Mouse (Mus musculus) midbrain, embryonic 14.5 days (tissue): ENCODE measurements around the gene Pias3. TPM values are rescaled to one million over a fixed set of nuclear protein-coding genes. Genes with fewer than 3 reads are reported as not detected.
"Not testable (repeated sequence)": the region's sequence is repeated elsewhere in the genome, so short reads cannot be mapped to it uniquely, and the experiment has no call there.

Experiments
- ATAC-seq: fragments of 200-750 bp; cut with Nextera tagmentation; 2 replicates; pipeline ENCODE4 v1.8.0; 2017; ENCODE audit warnings: moderate number of reproducible peaks, moderate library complexity; ENCODE audit not compliant: low FRiP score, low TSS enrichment
- DNase-seq: peaks from one replicate; pipeline ENCODE4 v3.0.0-alpha.2; 2015
- H3K27ac ChIP-seq: fragments of 300-500 bp; sonication (generic); replicated peaks from 2 replicates; pipeline ENCODE4 v1.5.1; 2014; ENCODE audit warnings: mild to moderate bottlenecking, low read depth, low read length, moderate library complexity
- H3K27me3 ChIP-seq: fragments of 300-500 bp; sonication (generic); 2 replicates; pipeline ENCODE4 v1.6.1; 2014; ENCODE audit warnings: low read length, control low read depth, mixed read lengths; ENCODE audit not compliant: control insufficient read depth, insufficient read depth
- H3K36me3 ChIP-seq: fragments of 300-500 bp; sonication (generic); 2 replicates; pipeline ENCODE4 v1.6.1; 2014; ENCODE audit warnings: low read length, control low read depth; ENCODE audit not compliant: control insufficient read depth, insufficient read depth
- H3K4me1 ChIP-seq: fragments of 300-500 bp; sonication (generic); 2 replicates; pipeline ENCODE4 v1.6.1; 2014; ENCODE audit warnings: mild to moderate bottlenecking, antibody characterized with exemption, low read length, control low read depth; ENCODE audit not compliant: control insufficient read depth, insufficient read depth
- H3K4me2 ChIP-seq: fragments of 300-500 bp; sonication (generic); 2 replicates; pipeline ENCODE4 v1.6.1; 2014; ENCODE audit warnings: mild to moderate bottlenecking, low read length, moderate library complexity
- H3K4me3 ChIP-seq: fragments of 300-500 bp; sonication (generic); replicated peaks from 2 replicates; pipeline ENCODE4 v1.5.1; 2014; ENCODE audit warnings: low read depth, low read length
- H3K9ac ChIP-seq: fragments of 300-500 bp; sonication (generic); replicated peaks from 2 replicates; pipeline ENCODE4 v1.6.1; 2014; ENCODE audit warnings: mild to moderate bottlenecking, low read length, moderate library complexity
- H3K9me3 ChIP-seq: fragments of 300-500 bp; sonication (generic); 2 replicates; pipeline ENCODE4 v1.6.1; 2016; ENCODE audit warnings: low read length, control low read depth, mixed read lengths; ENCODE audit not compliant: control insufficient read depth
- WGBS: fragments of 180-500 bp; shearing (Covaris S2); extraction: QIAGEN DNeasy Blood & Tissue Kit; methylation state at CpG from one replicate; pipeline ENCODE4 v1.1.7; 2014; 5-methylcytosine and 5-hydroxymethylcytosine counted together
- polyA plus RNA-seq: library from polyadenylated mRNA; unstranded; fragments of >200 nt; fragmentation: Nextera tagmentation; extraction: Ambion mirVana; gene quantifications from 2 replicates; pipeline ENCODE4 v1.2.1, GENCODE M21; 2014

The Pias3 gene
- polyA plus RNA-seq, result 25.5 and 26.3 TPM in 2 replicates

DNA sequence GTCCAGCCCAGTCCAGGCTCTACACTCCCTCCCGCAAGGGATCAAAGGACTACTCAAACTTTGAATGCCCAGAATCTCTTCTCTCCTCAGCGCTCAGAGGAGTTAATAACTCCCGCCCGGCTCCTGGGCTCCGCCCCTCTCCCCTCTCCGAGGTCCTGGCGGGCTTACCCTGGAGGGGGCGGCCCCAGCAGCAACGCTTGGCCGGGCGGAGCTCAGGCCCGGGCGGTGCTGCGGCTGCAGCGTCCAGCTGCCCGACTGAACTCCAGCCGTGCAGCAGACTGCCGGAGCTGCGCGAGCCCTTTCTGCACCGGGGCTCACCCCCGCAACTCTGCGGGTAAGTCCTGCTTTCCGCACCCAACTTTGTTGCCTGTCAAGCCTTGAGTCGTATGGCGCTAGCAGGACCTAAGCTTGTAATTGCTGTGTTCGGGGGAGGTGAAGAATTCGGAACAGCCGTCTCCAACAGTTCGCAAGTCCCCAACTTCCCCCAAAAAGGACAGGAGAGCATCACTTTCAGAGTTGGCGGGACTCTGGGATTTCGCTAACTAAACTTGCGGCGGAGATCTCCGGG lies at the start of gene Pias3:
Gene Pias3 (plus strand): TSS at position 187 of the 568 bp plus-strand sequence.
- Histone ChIP-seq H3K27ac (peak within 1 kb of the TSS; percentile 91), H3K9me3 (no peaks in the 10 kb centered on the region), H3K4me1 (peaks cover 11% of the 10 kb centered on the region), H3K4me3 (peak within 1 kb of the TSS; percentile 80), H3K4me2 (peak within 1 kb of the TSS; percentile 73), H3K36me3 (peaks cover 11% of the 10 kb centered on the region; the same call in 1 of the 2 replicates), H3K9ac (peak within 1 kb of the TSS; percentile 80), H3K27me3 (no peaks in the 10 kb centered on the region)
- ATAC-seq (peak; percentile 62; the same call in 1 of the 2 replicates), DNase-seq (peak; percentile 77)
- WGBS, result under 1% methylated on average over 35 of the region's 35 CpGs

DNA sequence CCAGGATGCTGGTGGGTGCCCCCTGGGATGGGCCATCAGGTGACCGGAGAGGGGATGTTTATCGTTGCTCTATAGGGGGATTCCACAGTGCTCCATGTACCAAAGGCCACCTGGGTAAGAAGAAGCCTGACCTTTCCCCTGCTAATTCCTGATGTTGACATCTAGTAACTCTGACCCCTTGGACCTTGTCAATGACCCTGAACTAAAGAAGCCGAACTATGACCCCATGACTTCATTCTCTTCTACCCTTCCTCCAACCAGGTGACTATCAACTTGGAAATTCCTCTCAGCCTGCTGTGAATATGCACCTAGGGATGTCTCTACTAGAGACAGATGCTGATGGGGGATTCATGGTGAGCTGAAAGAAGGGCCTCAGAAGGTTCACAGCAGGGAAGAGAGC lies 48.8 kb upstream of the Pias3 start:
- H3K36me3 ChIP-seq, result peaks cover 21% of the 10 kb centered on the region
- no peak for DNase-seq
- 79% methylated on average over 3 of the region's 3 CpGs for WGBS
- no peaks in the 10 kb centered on the region for H3K27me3 ChIP-seq
- H3K9ac ChIP-seq, result no peak overlapping the region
- H3K9me3 ChIP-seq, result no peaks in the 10 kb centered on the region
- no peak overlapping the region for H3K27ac ChIP-seq
- no peak for ATAC-seq
- H3K4me2 ChIP-seq, result no peak overlapping the region
- no peaks in the 10 kb centered on the region for H3K4me1 ChIP-seq
- no peak overlapping the region for H3K4me3 ChIP-seq

DNA sequence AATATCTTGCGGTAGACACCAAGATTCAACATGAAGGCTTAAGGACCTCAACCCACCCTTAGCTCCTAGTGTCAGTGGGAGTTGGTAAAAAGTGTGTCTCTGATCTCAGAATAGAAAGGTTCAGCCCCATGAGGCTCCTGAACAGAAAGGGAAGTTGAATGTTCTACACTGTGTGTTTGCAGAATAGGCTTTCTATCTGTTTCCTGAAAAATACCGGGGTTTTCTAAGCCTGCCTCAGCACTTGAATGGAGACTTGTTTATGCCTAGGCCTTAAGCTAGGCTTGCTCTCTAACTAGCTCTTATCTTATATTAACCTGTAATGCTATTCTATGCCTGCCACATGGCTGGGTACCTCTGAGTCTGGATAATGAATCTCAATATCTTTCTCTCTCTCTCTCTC lies 35.3 kb upstream of the Pias3 start:
- Histone ChIP-seq H3K4me2 (no peak overlapping the region), H3K9ac (no peak overlapping the region)

DNA sequence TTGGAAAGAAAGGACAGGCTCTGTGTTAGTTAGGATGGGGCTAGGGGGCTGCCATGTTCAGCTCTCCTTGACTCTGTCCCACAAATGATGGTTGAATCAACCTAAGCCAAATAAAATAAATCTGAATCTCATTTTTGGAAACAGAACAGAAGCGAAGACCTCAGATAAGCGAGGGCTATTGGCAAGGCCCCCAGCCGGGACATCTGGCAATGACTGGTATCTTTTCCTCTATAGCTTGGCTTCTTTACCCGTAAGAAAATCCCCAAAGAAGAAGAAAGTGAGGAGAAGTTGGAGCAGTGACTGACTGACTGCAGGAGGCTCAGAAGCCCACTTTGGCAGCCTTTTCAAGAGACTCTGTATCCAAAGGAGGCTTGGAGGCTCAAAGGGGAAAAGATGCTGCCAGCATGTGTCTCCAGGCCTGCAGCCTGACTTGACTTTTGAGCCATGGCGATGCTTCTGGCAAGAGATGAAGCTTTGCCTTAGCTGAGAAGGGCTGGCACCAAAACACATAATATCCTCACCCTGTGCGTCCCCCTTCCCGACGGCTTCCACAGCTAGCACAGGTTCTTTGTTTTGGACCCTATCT lies 33.4 kb upstream of the Pias3 start:
- H3K9me3 ChIP-seq, result no peaks in the 10 kb centered on the region
- peak; percentile 29 for DNase-seq
- H3K4me1 ChIP-seq, result no peaks in the 10 kb centered on the region; the same call in 1 of the 2 replicates
- H3K4me2 ChIP-seq, result peak overlapping the region; percentile 59
- no peaks in the 10 kb centered on the region for H3K27me3 ChIP-seq
- H3K9ac ChIP-seq, result peak overlapping the region; percentile 42; the same call in 1 of the 2 replicates
- no peak for ATAC-seq
- H3K4me3 ChIP-seq, result peak overlapping the region; percentile 32
- 57% methylated on average over 8 of the region's 8 CpGs for WGBS
- no peaks in the 10 kb centered on the region for H3K36me3 ChIP-seq
- H3K27ac ChIP-seq, result peak overlapping the region; percentile 16

More for the DNA sequence above, 35.3 kb upstream of the Pias3 start:
- no peaks in the 10 kb centered on the region for H3K9me3 ChIP-seq
- ATAC-seq (no peak), DNase-seq (no peak)
- 93% methylated on average over 2 of the region's 2 CpGs for WGBS
- no peak overlapping the region for H3K4me3 ChIP-seq
- H3K27ac ChIP-seq, result no peak overlapping the region
- no peaks in the 10 kb centered on the region for H3K36me3 ChIP-seq
- H3K27me3 ChIP-seq, result no peaks in the 10 kb centered on the region
- no peaks in the 10 kb centered on the region; the same call in 1 of the 2 replicates for H3K4me1 ChIP-seq

DNA sequence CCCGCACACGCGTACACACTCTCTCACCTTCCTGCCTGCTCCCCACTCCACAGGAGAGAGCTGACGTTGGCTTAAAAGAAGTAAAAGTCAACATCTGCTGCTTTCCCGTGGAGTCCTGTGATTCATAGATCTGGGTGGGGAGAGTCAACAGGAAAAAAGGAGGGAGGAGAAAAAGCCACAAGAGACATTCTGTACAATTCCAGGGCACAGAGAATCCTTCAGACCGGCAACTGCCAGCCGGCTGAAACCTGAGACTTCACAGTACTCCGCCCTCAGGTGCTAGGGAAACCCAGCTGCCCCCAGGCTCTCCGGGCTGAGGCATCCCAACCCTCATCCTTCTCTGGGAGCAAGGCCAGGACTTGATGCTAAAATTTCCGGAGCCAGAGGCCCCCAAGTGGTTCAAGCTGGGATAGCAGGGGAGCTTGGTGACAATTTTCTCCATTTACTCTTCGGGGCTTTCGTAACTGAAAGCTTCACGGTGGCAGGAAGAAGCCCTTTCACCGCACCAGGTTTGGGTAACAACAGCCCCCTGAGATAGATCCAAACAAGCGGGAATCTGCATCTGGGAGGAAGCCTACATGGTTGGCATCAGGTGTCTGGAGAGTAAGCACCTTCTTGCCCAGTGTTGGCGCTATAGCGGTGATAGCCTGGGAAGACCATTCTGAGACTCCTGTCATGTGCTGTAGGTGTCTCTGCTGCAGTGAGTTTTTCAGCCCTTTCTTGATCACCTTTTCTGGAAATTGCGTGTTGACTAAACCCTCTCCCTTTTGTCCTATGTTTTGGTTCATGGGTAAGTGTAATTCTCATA lies 32.5 kb upstream of the Pias3 start:
- ATAC-seq (peak; percentile 77; the same call in 1 of the 2 replicates), DNase-seq (peak; percentile 91)
- Histone ChIP-seq H3K4me2 (peak overlapping the region; percentile 59), H3K9ac (peak overlapping the region; percentile 42), H3K27ac (peak overlapping the region; percentile 16), H3K4me1 (no peaks in the 10 kb centered on the region; the same call in 1 of the 2 replicates), H3K27me3 (no peaks in the 10 kb centered on the region), H3K36me3 (no peaks in the 10 kb centered on the region), H3K9me3 (no peaks in the 10 kb centered on the region), H3K4me3 (peak overlapping the region; percentile 32)
- 7% methylated on average over 15 of the region's 18 CpGs for WGBS

DNA sequence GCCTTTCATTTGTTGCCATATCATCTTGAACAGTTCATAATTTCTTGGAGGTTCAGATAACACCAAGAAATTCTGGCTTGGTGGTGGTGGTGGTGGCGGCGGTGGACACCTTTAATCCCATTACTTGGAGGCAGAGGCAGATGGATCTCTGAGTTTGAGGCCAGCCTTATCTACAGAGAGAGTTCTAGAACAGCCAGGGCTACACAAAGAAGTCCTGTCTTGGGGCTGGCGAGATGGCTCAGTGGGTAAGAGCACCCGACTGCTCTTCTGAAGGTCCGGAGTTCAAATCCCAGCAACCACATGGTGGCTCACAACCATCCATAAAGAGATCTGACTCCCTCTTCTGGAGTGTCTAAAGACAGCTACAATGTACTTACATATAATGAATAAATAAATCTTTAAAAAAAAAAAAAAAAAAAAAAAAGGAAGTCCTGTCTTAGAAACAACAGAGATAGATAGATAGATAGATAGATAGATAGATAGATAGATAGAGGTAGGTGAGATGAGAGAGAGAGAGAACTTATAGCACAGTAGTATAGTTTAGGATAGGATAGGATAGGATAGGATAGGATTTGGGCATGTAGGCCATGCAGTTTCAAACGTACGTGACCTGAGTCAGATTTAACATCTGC lies 30.3 kb upstream of the Pias3 start:
- not testable (repeated sequence) for H3K9ac ChIP-seq, H3K4me3 ChIP-seq, H3K4me1 ChIP-seq, H3K27ac ChIP-seq, H3K4me2 ChIP-seq, H3K9me3 ChIP-seq, ATAC-seq, DNase-seq, H3K27me3 ChIP-seq, H3K36me3 ChIP-seq
- 92% methylated on average over 7 of the region's 7 CpGs for WGBS

DNA sequence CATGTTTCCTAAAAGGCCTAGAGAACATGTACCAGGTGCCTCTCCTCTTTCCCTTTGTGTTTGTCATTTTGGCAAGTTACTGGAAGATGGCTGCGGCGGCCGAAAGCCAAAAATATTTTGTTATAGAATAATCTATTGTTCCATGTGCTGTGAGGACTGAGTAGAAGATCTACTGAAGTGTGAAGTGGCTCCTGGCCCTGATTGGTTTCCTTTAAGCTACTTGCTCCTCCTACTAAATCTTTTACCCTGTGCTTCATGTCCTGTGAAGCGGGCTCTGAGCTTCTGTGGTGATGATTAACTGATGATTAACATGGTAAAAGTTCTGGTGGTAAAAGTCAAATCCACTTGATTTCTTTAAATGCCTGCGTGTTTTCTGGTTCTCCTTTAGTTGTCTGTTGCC lies 29.3 kb upstream of the Pias3 start:
- H3K27me3 ChIP-seq, result peaks cover 7% of the 10 kb centered on the region
- no peaks in the 10 kb centered on the region for H3K36me3 ChIP-seq
- no peaks in the 10 kb centered on the region for H3K9me3 ChIP-seq
- DNase-seq (no peak), ATAC-seq (no peak)
- H3K4me2 ChIP-seq, result no peak overlapping the region
- H3K4me1 ChIP-seq, result peaks cover 7% of the 10 kb centered on the region; the same call in 1 of the 2 replicates
- no peak overlapping the region for H3K4me3 ChIP-seq
- H3K27ac ChIP-seq, result no peak overlapping the region
- H3K9ac ChIP-seq, result no peak overlapping the region
- 95% methylated on average over 5 of the region's 5 CpGs for WGBS

DNA sequence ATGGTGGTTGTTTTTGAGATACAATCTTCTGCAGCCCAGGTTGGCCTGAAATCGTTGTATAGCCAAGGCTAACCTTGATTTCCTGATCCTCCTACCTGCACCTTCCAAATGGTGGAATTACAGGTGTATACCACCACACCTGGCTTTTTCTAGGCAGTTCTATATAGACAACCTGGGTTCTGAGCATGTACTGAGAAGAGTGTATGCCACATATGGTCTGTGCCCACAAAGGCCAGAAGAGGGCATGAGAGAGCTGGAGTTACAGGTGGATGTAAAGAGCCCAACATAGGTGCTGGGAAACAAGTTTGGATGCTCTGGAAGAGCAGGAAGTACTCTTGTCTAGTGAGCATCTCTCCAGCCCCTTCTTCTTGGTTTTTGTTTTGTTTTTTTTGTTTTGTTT lies 28.9 kb upstream of the Pias3 start:
- H3K4me2 ChIP-seq, result no peak overlapping the region
- H3K4me3 ChIP-seq, result no peak overlapping the region
- no peak for DNase-seq
- peaks cover 7% of the 10 kb centered on the region; the same call in 1 of the 2 replicates for H3K4me1 ChIP-seq
- no peak for ATAC-seq
- 47% methylated on average over 1 of the region's 1 CpGs for WGBS
- no peak overlapping the region for H3K27ac ChIP-seq
- H3K36me3 ChIP-seq, result no peaks in the 10 kb centered on the region
- H3K27me3 ChIP-seq, result peaks cover 7% of the 10 kb centered on the region
- H3K9me3 ChIP-seq, result no peaks in the 10 kb centered on the region
- no peak overlapping the region for H3K9ac ChIP-seq
